Mouse (Mus musculus) liver, adult 2 months (tissue): ENCODE measurements around the gene 1700029H14Rik. TPM values are rescaled to one million over a fixed set of nuclear protein-coding genes. Genes with fewer than 3 reads are reported as not detected.
A peak's percentile ranks its signal among the peaks of the same experiment; 100 is the strongest.

Source experiments
- DNase-seq: peaks from one replicate; pipeline ENCODE4 v3.0.0-alpha.2; 2011; ENCODE audit warnings: low read depth, low spot score; ENCODE audit errors: extremely low read depth
- H3K27ac ChIP-seq: fragments of 200-500 bp; replicated peaks from 2 replicates; pipeline ENCODE4 v1.5.1; 2012; ENCODE audit warnings: low read depth, mild to moderate bottlenecking, control low read depth, inconsistent platforms, low read length; ENCODE audit not compliant: insufficient read depth
- H3K27me3 ChIP-seq: fragments of 200-500 bp; 2 replicates; pipeline ENCODE4 v1.6.1; 2012; ENCODE audit warnings: mild to moderate bottlenecking, moderate library complexity, low read length, inconsistent platforms; ENCODE audit not compliant: control insufficient read depth, insufficient read depth
- H3K36me3 ChIP-seq: fragments of 200-500 bp; 2 replicates; pipeline ENCODE4 v1.6.1; 2012; ENCODE audit warnings: low read length, inconsistent platforms; ENCODE audit not compliant: control insufficient read depth, insufficient read depth
- H3K4me1 ChIP-seq: fragments of 200-500 bp; 2 replicates; pipeline ENCODE4 v1.6.1; 2011; ENCODE audit warnings: low read length; ENCODE audit not compliant: control insufficient read depth, insufficient read depth
- H3K4me3 ChIP-seq: fragments of 200-500 bp; 2 replicates; pipeline ENCODE4 v1.5.1; 2011; ENCODE audit warnings: low read depth, mild to moderate bottlenecking, control low read depth, low read length, moderate library complexity; ENCODE audit not compliant: insufficient read depth
- H3K79me2 ChIP-seq: fragments of 200-500 bp; 2 replicates; pipeline ENCODE4 v1.6.1; 2012; ENCODE audit warnings: inconsistent platforms, mild to moderate bottlenecking, low read length, moderate library complexity; ENCODE audit not compliant: control insufficient read depth, insufficient read depth
- H3K9ac ChIP-seq: fragments of 200-500 bp; 2 replicates; pipeline ENCODE4 v1.6.1; 2012; ENCODE audit warnings: low read depth, mild to moderate bottlenecking, control low read depth, inconsistent platforms, low read length
- CTCF ChIP-seq: fragments of 200-500 bp; IDR thresholded peaks from 2 replicates; pipeline ENCODE4 v1.5.1; 2011; ENCODE audit warnings: low read depth, low read length, control low read depth
- POLR2A ChIP-seq: fragments of 200-500 bp; IDR thresholded peaks from 2 replicates; pipeline ENCODE4 v1.6.1; 2011; ENCODE audit warnings: low read length, control low read depth; ENCODE audit not compliant: insufficient read depth; ENCODE audit errors: extremely low read depth
- WGBS: fragments of 180-500 bp; shearing (Covaris S2); methylation state at CpG from one replicate; pipeline ENCODE4 v1.1.7; 2018; 5-methylcytosine and 5-hydroxymethylcytosine counted together
- polyA plus RNA-seq: library from polyadenylated mRNA; depleted of rRNA; stranded (reverse); fragments of >200 nt; gene quantifications from 2 replicates; pipeline ENCODE4 v1.2.3, GENCODE M21; 2012
- total RNA-seq: library from RNA; depleted of rRNA; stranded (reverse); fragments of >200 nt; gene quantifications from 2 replicates; pipeline ENCODE4 v1.2.3, GENCODE M21; 2014

The 1700029H14Rik gene
- total and polyA plus RNA-seq, 2 experiments: not detected

- H3K27me3 ChIP-seq: no peaks in the 10 kb centered on the region
- no peaks in the 10 kb centered on the region for H3K36me3 ChIP-seq
- H3K4me3 ChIP-seq: no peak overlapping the region
- TF ChIP-seq CTCF (no peak), POLR2A (no peak)
- under 1% methylated on average over 5 of the region's 5 CpGs for WGBS
- H3K79me2 ChIP-seq: no peaks in the 10 kb centered on the region
- peak; percentile 59 for DNase-seq
- no peak overlapping the region for H3K9ac ChIP-seq
- peak overlapping the region; percentile 8; the same call in 1 of the 2 replicates for H3K27ac ChIP-seq
- peaks cover 17% of the 10 kb centered on the region for H3K4me1 ChIP-seq
Observed at GRCm38 (mm10) chr8:13530941-13531340, 31.3 kb downstream of the 1700029H14Rik start.

GRCm38 (mm10) chr8:13530401-13530800 is 31.9 kb downstream of the 1700029H14Rik start:
- no peaks in the 10 kb centered on the region for H3K36me3 ChIP-seq
- TF ChIP-seq CTCF (no peak), POLR2A (no peak)
- no peak overlapping the region for H3K9ac ChIP-seq
- H3K27ac ChIP-seq: peak overlapping the region; percentile 8; the same call in 1 of the 2 replicates
- no peaks in the 10 kb centered on the region for H3K79me2 ChIP-seq
- no peaks in the 10 kb centered on the region for H3K27me3 ChIP-seq
- peaks cover 17% of the 10 kb centered on the region for H3K4me1 ChIP-seq
- WGBS: 77% methylated on average over 3 of the region's 3 CpGs
- H3K4me3 ChIP-seq: no peak overlapping the region
- no peak for DNase-seq

GRCm38 (mm10) chr8:13529891-13530316 is 32.4 kb downstream of the 1700029H14Rik start:
- Histone ChIP-seq H3K79me2 (no peaks in the 10 kb centered on the region), H3K4me1 (peaks cover 17% of the 10 kb centered on the region), H3K4me3 (no peak overlapping the region), H3K9ac (no peak overlapping the region), H3K27me3 (no peaks in the 10 kb centered on the region), H3K27ac (peak overlapping the region; percentile 9; the same call in 1 of the 2 replicates), H3K36me3 (no peaks in the 10 kb centered on the region)
- 22% methylated on average over 7 of the region's 7 CpGs for WGBS
- TF ChIP-seq CTCF (no peak), POLR2A (no peak)
- peak; percentile 62 for DNase-seq

GRCm38 (mm10) chr8:13529011-13529840 is 33.0 kb downstream of the 1700029H14Rik start:
- no peaks in the 10 kb centered on the region for H3K27me3 ChIP-seq
- DNase-seq: no peak
- peak overlapping the region; percentile 9; the same call in 1 of the 2 replicates for H3K27ac ChIP-seq
- 80% methylated on average over 15 of the region's 15 CpGs for WGBS
- H3K4me3 ChIP-seq: no peak overlapping the region
- TF ChIP-seq CTCF (no peak), POLR2A (no peak)
- H3K9ac ChIP-seq: no peak overlapping the region
- no peaks in the 10 kb centered on the region for H3K79me2 ChIP-seq
- H3K36me3 ChIP-seq: no peaks in the 10 kb centered on the region
- H3K4me1 ChIP-seq: peaks cover 17% of the 10 kb centered on the region

GRCm38 (mm10) chr8:13521392-13521791 is 40.9 kb downstream of the 1700029H14Rik start:
- Histone ChIP-seq H3K36me3 (no peaks in the 10 kb centered on the region), H3K4me3 (no peak overlapping the region), H3K4me1 (peaks cover 7% of the 10 kb centered on the region), H3K27ac (no peak overlapping the region), H3K79me2 (no peaks in the 10 kb centered on the region), H3K27me3 (no peaks in the 10 kb centered on the region), H3K9ac (no peak overlapping the region)
- no peak for DNase-seq
- 71% methylated on average over 7 of the region's 7 CpGs for WGBS
- no peak for TF ChIP-seq CTCF
- no peak for TF ChIP-seq POLR2A

- H3K4me3 ChIP-seq: no peak overlapping the region
- TF ChIP-seq POLR2A (no peak), CTCF (no peak)
- DNase-seq: peak; percentile 51
- no peaks in the 10 kb centered on the region for H3K79me2 ChIP-seq
- no peak overlapping the region for H3K27ac ChIP-seq
- peaks cover 12% of the 10 kb centered on the region for H3K4me1 ChIP-seq
- H3K9ac ChIP-seq: no peak overlapping the region
- WGBS: 42% methylated on average over 6 of the region's 6 CpGs
- H3K27me3 ChIP-seq: no peaks in the 10 kb centered on the region
- no peaks in the 10 kb centered on the region for H3K36me3 ChIP-seq
Observed at GRCm38 (mm10) chr8:13520349-13520748, 41.9 kb downstream of the 1700029H14Rik start.
